Mouse (Mus musculus) small intestine, adult 2 months (tissue): ENCODE measurements around the gene Mef2a.

Experiments
- CTCF ChIP-seq: fragments of 200-500 bp; IDR thresholded peaks from 2 replicates; pipeline ENCODE4 v1.5.1; 2012; ENCODE audit warnings: low read depth, mild to moderate bottlenecking, control low read depth, inconsistent platforms, low read length, moderate library complexity, mixed read lengths; ENCODE audit not compliant: insufficient replicate concordance, insufficient read length; ENCODE audit errors: extremely low read depth
- POLR2A ChIP-seq: fragments of 200-500 bp; IDR thresholded peaks from 2 replicates; pipeline ENCODE4 v1.6.1; 2012; ENCODE audit warnings: low read depth, mild to moderate bottlenecking, control low read depth, inconsistent platforms, low read length, moderate library complexity

DNA sequence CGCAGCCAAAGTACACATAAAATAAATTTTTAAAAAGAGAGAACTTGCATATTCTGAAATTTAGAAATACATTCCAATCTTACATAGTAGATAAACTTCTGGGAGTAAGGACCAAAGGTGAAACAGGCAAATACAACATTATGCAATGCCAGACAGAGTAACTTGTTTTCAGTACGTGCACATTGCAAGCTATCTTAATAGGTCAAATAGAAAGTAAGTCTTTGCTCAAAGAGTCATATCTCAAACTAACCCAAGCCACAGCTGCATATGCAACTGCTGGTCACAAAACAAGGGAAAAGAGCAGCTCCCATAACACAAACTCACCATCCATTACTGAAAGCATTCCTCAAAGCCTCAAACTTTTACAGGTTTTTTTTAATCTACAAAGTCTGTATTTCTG lies 4.3 kb downstream of the Mef2a start:
- TF ChIP-seq POLR2A (no peak), CTCF (no peak)
